Comparison of ENCODE assay signal across 9 mouse cellular contexts in the genomic region with DNA sequence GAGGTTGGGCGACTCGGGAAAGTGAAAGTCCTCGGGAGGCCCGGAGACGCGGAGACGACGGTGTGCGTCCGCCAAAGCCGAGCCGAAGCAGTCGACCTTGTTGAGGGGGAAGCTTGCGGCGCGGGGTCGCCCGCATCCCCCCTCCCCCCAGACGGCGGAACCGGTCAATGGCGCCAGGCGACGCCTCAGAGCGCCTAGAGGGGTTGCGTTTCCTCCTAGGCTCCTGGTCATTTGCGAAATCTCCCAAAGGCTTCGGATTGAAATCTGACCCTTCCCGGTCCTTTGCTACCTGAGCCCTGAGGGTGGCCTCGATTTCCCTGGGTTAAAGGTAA. TPM values are rescaled to one million over a fixed set of nuclear protein-coding genes. Genes with fewer than 3 reads are reported as not detected.
DNase-seq lines count a peak whose midpoint lies in the region; ATAC-seq and TF ChIP-seq lines count a peak whose summit lies in the region.
"Had no signal": no experiment of that assay in that cellular context is flagged by ENCODE, and none has a peak within 500 bp of the region (broad histone marks: within the 10 kb centered on the region; RNA-seq: fewer than 3 reads in every experiment).

No protein-coding gene starts in this region.

- H3K27me3 ChIP-seq in heart, postnatal 0 days (ENCODE audit: control insufficient read depth, insufficient read depth, low read length), result no peaks in the 10 kb centered on the region
- peaks cover 8% of the 10 kb centered on the region for H3K27me3 ChIP-seq in hindbrain, embryonic 16.5 days (replicated peaks; ENCODE audit: control insufficient read depth, insufficient read depth, low read length)
- peaks cover 16% of the 10 kb centered on the region for H3K27me3 ChIP-seq in midbrain, embryonic 15.5 days (replicated peaks)
- H3K27me3 ChIP-seq: Patski had no signal

- ATAC-seq in heart, postnatal 0 days (ENCODE audit: insufficient read depth, low read depth), result no peak
- ATAC-seq in hindbrain, embryonic 16.5 days, result no peak; the same call in 1 of the 2 replicates
- ATAC-seq in midbrain, embryonic 15.5 days (replicated peaks), result no peak

- H3K36me3 ChIP-seq in heart, postnatal 0 days (replicated peaks; ENCODE audit: control insufficient read depth, insufficient read depth, low read length), result peaks cover 14% of the 10 kb centered on the region
- no peaks in the 10 kb centered on the region for H3K36me3 ChIP-seq in hindbrain, embryonic 16.5 days (ENCODE audit: control insufficient read depth, insufficient read depth, low read length)
- no peaks in the 10 kb centered on the region for H3K36me3 ChIP-seq in midbrain, embryonic 15.5 days (replicated peaks)

- 0 out of 2 replicates have a peak, but pooled peaks have one; percentile 2 for TF ChIP-seq POLR2A in brain, embryonic 14.5 days (IDR thresholded peaks at IDR 0.05; ENCODE audit: borderline replicate concordance, extremely low read depth, insufficient read depth, insufficient read length, poor library complexity, severe bottlenecking)

- no peaks in the 10 kb centered on the region for H3K9me3 ChIP-seq in heart, postnatal 0 days (replicated peaks; ENCODE audit: control insufficient read depth, low read length)
- no peaks in the 10 kb centered on the region for H3K9me3 ChIP-seq in hindbrain, embryonic 16.5 days (ENCODE audit: control insufficient read depth, low read length)
- no peaks in the 10 kb centered on the region for H3K9me3 ChIP-seq in midbrain, embryonic 15.5 days

- DNase-seq in heart, postnatal 0 days (ENCODE audit: low spot score), result no peak
- DNase-seq in heart, adult 18-20 months, result no peak
- DNase-seq in brain, embryonic 14.5 days (ENCODE audit: low read depth), result no peak
- DNase-seq in natural killer cell, adult 2 months (ENCODE audit: low spot score in 2 of 2), result no peak
- no peak for DNase-seq in urinary bladder, adult 2 months (ENCODE audit: low spot score)
- DNase-seq in adrenal gland, adult 18-20 months (ENCODE audit: low spot score in 2 of 2), result no peak

- H3K4me2 ChIP-seq in heart, postnatal 0 days (ENCODE audit: low read depth, low read length), result peak overlapping the region; percentile 68
- H3K4me2 ChIP-seq in hindbrain, embryonic 16.5 days (ENCODE audit: low read length), result peak overlapping the region; percentile 97
- H3K4me2 ChIP-seq in midbrain, embryonic 15.5 days, result peak overlapping the region; percentile 97

- TF ChIP-seq EP300 in heart, postnatal 0 days (IDR thresholded peaks at IDR 0.05; ENCODE audit: low read depth), result no peak

- under 1% methylated on average over 30 of the region's 30 CpGs for WGBS in heart, postnatal 0 days
- whole genome bisulfite sequencing in hindbrain, embryonic 16.5 days, result under 1% methylated on average over 30 of the region's 30 CpGs
- 0% methylated on average over 30 of the region's 30 CpGs for WGBS in midbrain, embryonic 15.5 days

- peak overlapping the region; percentile 96 for H3K4me3 ChIP-seq in heart, postnatal 0 days (ENCODE audit: low read depth, low read length)
- peak overlapping the region; percentile 74 for H3K4me3 ChIP-seq in hindbrain, embryonic 16.5 days (ENCODE audit: low read length)
- H3K4me3 ChIP-seq in midbrain, embryonic 15.5 days, result peak overlapping the region; percentile 74

- H3K9ac ChIP-seq in heart, postnatal 0 days (replicated peaks; ENCODE audit: low read depth, low read length), result peak overlapping the region; percentile 90
- peak overlapping the region; percentile 86 for H3K9ac ChIP-seq in hindbrain, embryonic 16.5 days (ENCODE audit: low read depth, low read length)
- H3K9ac ChIP-seq in midbrain, embryonic 15.5 days, result peak overlapping the region; percentile 77

- TF ChIP-seq CTCF in heart, postnatal 0 days (IDR thresholded peaks at IDR 0.05; ENCODE audit: low read depth), result no peak
- no peak for TF ChIP-seq CTCF in brain, embryonic 14.5 days (IDR thresholded peaks at IDR 0.05; ENCODE audit: borderline replicate concordance, extremely low read depth, insufficient read depth, insufficient read length)

- peak overlapping the region; percentile 97 for H3K27ac ChIP-seq in heart, postnatal 0 days (ENCODE audit: low read depth)
- peak overlapping the region; percentile 86 for H3K27ac ChIP-seq in hindbrain, embryonic 16.5 days (ENCODE audit: low read depth, low read length)
- peak overlapping the region; percentile 88 for H3K27ac ChIP-seq in midbrain, embryonic 15.5 days

- peaks cover 8% of the 10 kb centered on the region; the same call in 1 of the 2 replicates for H3K4me1 ChIP-seq in heart, postnatal 0 days (ENCODE audit: control insufficient read depth, insufficient read depth)
- peaks cover 20% of the 10 kb centered on the region for H3K4me1 ChIP-seq in hindbrain, embryonic 16.5 days (ENCODE audit: control insufficient read depth, insufficient read depth, low read depth, low read length)
- H3K4me1 ChIP-seq in midbrain, embryonic 15.5 days, result peaks cover 30% of the 10 kb centered on the region

RNA-seq across cellular contexts. Expression of gene Zfp36l1, which starts 3.0 kb away (rescaled TPM):
- 80.6 and 85.1 TPM in 2 replicates for total RNA-seq in heart, postnatal 0 days (2014; rRNA removed; ENCODE audit: low replicate concordance)
- 60.3 and 69.6 TPM in 2 replicates for polyA plus RNA-seq in heart, postnatal 0 days (2015; fragmentation: Nextera tagmentation; extraction: Ambion mirVana)
- total RNA-seq in heart, adult 18-20 months (2021), result 10 to 100 TPM; 84.9 to 91.1 TPM
- polyA plus RNA-seq in brain, embryonic 14.5 days (2012; rRNA removed), result 80.2 and 81.0 TPM in 2 replicates
- 38.0 and 50.8 TPM in 2 replicates for polyA plus RNA-seq in hindbrain, embryonic 16.5 days (2015; fragmentation: Nextera tagmentation; extraction: Ambion mirVana)
- polyA plus RNA-seq in midbrain, embryonic 15.5 days (2015; fragmentation: Nextera tagmentation; extraction: Ambion mirVana), result 37.1 and 41.4 TPM in 2 replicates
- polyA plus RNA-seq in urinary bladder, adult 2 months (2012; rRNA removed), result 141 and 167 TPM in 2 replicates
- total RNA-seq in adrenal gland, adult 18-20 months (2021), result 100 to 1,000 TPM; 172 to 225 TPM
